Mouse (Mus musculus): ENCODE measurements around the gene Ap5z1. TPM values are rescaled to one million over a fixed set of nuclear protein-coding genes. Genes with fewer than 3 reads are reported as not detected.

The Ap5z1 gene
- polyA plus RNA-seq, 1 experiment from 2014 or later, result 6.0 TPM

GRCm38 (mm10) chr5:142521195-142521866, 57.6 kb downstream of the Ap5z1 start:
- Histone ChIP-seq H3K9me3 (ENCODE audit: control insufficient read depth, low read length) (no peaks in the 10 kb centered on the region), H3K27ac (replicated peaks in 1 of 2; ENCODE audit: control insufficient read depth in 1 of 2, insufficient read depth in 1 of 2, low read depth in 2 of 2, low read length in 2 of 2) (no peak overlapping the region), H3K4me2 (ENCODE audit: low read length) (no peak overlapping the region), H3K4me3 (ENCODE audit: control insufficient read depth in 1 of 2, insufficient read depth in 1 of 2, low read depth in 1 of 2, low read length in 2 of 2) (no peak overlapping the region), H3K27me3 (ENCODE audit: control insufficient read depth, insufficient read depth, low read length) (no peaks in the 10 kb centered on the region), H3K9ac (ENCODE audit: low read length) (no peak overlapping the region), H3K36me3 (ENCODE audit: control insufficient read depth, insufficient read depth, low read length) (no peaks in the 10 kb centered on the region), H3K4me1 (ENCODE audit: control insufficient read depth in 2 of 2, insufficient read depth in 2 of 2, low read length in 2 of 2) (peaks cover 20 to 34% of the 10 kb centered on the region in 2 experiments)
- WGBS, result 80% methylated on average over 11 of the region's 11 CpGs
- ATAC-seq (ENCODE audit: insufficient number of reproducible peaks, insufficient read depth, low FRiP score, low read depth), result no peak

DNA sequence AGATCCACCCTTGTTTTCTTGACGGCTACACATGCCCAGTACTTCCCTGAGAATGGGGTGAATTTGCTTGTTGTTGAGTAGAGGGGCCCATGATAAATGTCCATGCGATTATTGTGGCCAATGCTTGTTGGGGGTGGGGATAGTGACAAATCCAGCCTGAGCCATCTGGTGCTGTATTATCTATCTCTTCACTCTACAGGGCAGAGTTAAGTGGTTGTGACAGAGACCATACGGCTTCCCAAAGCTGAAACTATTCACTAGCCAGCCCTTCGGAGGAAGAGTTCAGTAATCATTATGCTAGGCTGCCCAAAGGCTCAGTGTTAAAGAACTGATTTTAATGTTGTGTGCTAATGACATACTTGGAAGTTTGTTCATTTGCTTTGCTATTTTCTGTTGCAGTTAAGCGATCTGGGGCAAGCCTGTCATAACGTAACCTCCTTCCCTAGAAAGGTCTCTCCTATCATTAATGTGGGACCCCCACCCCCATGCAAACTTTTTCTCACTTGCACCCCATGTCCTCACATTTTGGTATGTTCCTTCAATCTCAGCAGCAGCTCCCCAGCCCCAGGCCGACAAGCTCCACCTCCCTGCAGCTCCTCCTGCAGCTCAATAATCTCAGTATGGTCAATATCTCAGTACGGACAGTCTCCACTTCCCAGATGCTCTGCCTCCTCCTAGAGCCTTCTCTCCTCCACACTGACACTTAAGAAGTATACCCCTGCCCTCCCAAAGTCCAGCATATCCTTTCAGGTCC, 61.1 kb downstream of the Ap5z1 start:
- 0 out of 2 replicates have a peak, but pooled peaks cover 3% of the 10 kb centered on the region for H3K9me3 ChIP-seq (ENCODE audit: control insufficient read depth, low read length)
- whole genome bisulfite sequencing, result 34% methylated on average over 8 of the region's 8 CpGs
- peak overlapping the region in 1 of 2 experiments; percentile 33; a peak in 1 of 4 replicates for H3K27ac ChIP-seq (replicated peaks in 1 of 2; ENCODE audit: control insufficient read depth in 1 of 2, insufficient read depth in 1 of 2, low read depth in 2 of 2, low read length in 2 of 2)
- H3K27me3 ChIP-seq (ENCODE audit: control insufficient read depth, insufficient read depth, low read length), result peaks cover 5% of the 10 kb centered on the region; the same call in 1 of the 2 replicates
- H3K4me3 ChIP-seq (ENCODE audit: control insufficient read depth in 1 of 2, insufficient read depth in 1 of 2, low read depth in 1 of 2, low read length in 2 of 2), result no peak overlapping the region
- ATAC-seq (ENCODE audit: insufficient number of reproducible peaks, insufficient read depth, low FRiP score, low read depth), result no peak
- H3K9ac ChIP-seq (ENCODE audit: low read length), result no peak overlapping the region; the same call in 1 of the 2 replicates
- H3K4me1 ChIP-seq (ENCODE audit: control insufficient read depth in 2 of 2, insufficient read depth in 2 of 2, low read length in 2 of 2), result peaks cover 7 to 22% of the 10 kb centered on the region in 2 experiments
- no peaks in the 10 kb centered on the region for H3K36me3 ChIP-seq (ENCODE audit: control insufficient read depth, insufficient read depth, low read length)
- H3K4me2 ChIP-seq (ENCODE audit: low read length), result no peak overlapping the region

Other genes starting within 250 kb of the Ap5z1 start
- 3.9 and 5.3 TPM in 2 replicates for gene Foxk1, start 62.4 kb upstream of the Ap5z1 start, polyA plus RNA-seq (2014; fragmentation: Nextera tagmentation; extraction: Ambion mirVana)
- gene Papolb, start 66.1 kb downstream of the Ap5z1 start, polyA plus RNA-seq (2014; fragmentation: Nextera tagmentation; extraction: Ambion mirVana), result 0.31 TPM in 2 replicates
- 9.7 and 12.1 TPM in 2 replicates for gene Radil, start 87.2 kb downstream of the Ap5z1 start, polyA plus RNA-seq (2014; fragmentation: Nextera tagmentation; extraction: Ambion mirVana)
- gene Mmd2, start 144.9 kb downstream of the Ap5z1 start, polyA plus RNA-seq (2014; fragmentation: Nextera tagmentation; extraction: Ambion mirVana), result 0.38 TPM in 1 of 2 replicates, not detected in the other
- gene Wipi2, start 163.8 kb downstream of the Ap5z1 start, polyA plus RNA-seq (2014; fragmentation: Nextera tagmentation; extraction: Ambion mirVana), result 28.7 and 31.8 TPM in 2 replicates
- 1.0 and 1.7 TPM in 2 replicates for gene Slc29a4, start 228.6 kb downstream of the Ap5z1 start, polyA plus RNA-seq (2014; fragmentation: Nextera tagmentation; extraction: Ambion mirVana)